Mouse (Mus musculus) cerebellum, adult 11 months (tissue): ENCODE results near the gene Rtp3.

Experiments
- DNase-seq: peaks from one replicate; pipeline ENCODE4 v3.0.0; 2022

Rtp3 gene

DNA sequence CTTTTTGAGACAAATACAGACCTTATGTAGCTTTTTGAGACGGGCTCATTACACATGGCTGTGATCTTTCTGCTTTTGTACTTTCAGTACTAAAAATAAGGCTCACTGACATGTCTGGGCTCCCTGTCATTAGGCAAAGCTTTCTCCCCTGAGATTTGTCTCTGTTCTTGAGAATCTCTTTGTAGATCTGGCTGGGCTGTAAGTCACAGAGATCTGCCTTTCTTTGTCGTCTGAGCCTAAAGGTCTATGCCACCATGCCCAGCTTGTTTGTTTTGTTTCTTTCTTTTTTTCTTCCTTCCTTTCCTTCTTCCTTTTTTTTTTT lies 24.5 kb downstream of the Rtp3 start:
- no peak for DNase-seq

- DNase-seq = no peak
These were observed 25.1 kb downstream of the Rtp3 start for GRCm38 (mm10) chr9:110965062-110965909.

- DNase-seq = no peak
These were observed 26.7 kb downstream of the Rtp3 start for GRCm38 (mm10) chr9:110963566-110964115.

DNA sequence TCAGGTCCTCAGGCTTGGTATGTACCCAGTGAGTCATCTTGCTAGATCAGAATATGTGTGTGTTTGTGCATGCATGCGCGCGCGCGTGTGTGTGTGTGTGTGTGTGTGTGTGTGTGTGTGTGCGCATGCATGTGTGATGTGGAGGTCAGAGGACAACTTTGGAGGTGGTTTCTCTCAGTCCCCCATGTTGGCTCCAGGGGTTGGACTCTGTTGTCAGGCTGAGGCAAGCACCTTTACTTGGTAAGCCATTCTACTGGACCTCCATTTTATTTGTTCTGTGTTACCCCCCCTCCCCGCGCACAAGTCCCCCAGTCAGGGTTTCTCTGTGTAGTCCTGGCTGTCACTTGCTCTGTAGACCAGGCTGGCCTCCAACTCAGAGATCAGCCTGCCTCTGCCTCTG lies 29.0 kb downstream of the Rtp3 start:
- DNase-seq = no peak

DNA sequence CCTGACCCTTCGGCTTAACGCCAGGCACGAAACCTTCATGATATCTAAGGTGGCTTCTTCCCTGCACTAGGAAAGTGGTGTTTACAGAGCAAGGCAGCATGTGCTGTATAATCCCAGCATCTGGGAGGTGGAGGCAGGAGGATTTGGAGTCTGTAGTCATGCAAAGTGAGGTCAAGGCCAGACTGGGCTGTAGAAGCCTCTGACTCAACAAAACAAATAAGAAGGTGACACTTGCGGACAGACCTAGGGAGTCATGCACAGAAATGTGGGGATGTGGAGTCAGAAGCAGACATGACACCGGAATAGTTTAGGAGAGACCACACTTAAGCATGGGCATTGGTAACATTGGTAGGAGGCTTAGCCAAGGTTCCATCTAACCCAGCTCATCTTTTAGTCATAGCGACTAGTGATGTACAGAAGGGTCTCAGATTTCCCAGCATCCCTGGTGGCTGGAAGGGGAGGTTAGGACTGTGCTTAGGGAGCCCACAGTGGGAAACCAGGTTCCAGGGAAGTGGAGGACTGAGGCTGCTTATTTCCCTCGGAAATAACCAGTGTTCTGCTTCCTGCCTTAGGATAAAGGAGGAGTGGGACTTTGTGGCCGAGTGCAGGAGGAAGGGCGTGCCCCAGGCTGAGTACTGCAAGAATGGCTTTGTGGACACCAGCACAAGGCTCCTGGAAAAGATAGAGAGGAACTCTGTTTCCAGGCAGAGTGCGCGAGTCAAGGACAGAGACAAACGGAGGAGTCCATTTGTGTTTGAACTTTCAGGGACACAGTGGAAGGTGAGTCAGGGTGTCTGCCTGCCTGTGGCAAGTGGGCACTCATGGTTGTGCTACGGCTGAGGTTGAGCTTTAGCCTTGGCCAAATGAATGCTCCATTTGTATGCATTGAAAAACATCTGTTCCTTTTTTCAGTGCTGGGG lies 29.9 kb downstream of the Rtp3 start:
- DNase-seq = no peak

DNA sequence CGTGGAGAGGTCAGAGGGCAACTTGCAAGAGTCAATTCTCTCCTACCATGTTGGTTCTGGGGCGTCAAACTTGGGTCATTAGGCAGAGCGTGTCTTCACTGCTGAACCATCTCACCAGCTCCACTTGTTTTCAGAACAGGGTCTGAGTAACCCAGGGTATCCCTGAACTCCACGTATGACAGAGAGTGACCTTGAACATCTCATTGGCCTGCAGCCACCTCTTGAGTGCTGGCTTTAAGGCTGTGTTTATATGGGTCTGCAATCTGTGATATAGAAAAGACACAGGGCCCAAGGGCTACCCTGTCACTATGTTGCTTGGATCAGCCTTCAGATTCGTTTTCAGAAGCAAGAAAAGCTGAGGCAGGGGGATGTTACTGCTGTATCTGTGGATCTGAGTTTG lies 30.7 kb downstream of the Rtp3 start:
- no peak for DNase-seq

DNA sequence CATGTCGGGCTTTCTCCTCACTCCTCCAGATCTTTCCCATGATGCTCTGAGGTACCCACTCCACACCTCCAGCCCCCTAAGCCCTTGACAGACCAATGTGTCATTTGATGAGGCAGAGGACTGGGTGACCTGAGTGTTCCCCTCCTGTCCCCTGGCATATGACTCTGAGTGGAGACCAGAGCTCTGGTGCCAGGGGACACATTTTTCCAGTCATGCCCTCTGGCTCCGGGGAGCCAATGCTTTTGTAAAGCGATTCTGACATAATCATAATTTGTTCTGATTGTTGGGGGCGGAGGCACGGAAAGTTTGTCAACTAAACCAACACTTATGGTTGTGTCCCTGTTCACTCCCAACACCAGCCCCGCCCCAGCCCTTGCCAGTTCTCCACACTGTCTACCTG lies 34.4 kb downstream of the Rtp3 start:
- DNase-seq = no peak

GRCm38 (mm10) chr9:110954681-110955445 lies 35.5 kb downstream of the Rtp3 start:
- no peak for DNase-seq

GRCm38 (mm10) chr9:110953550-110954461 lies 36.6 kb downstream of the Rtp3 start:
- no peak for DNase-seq

GRCm38 (mm10) chr9:110952931-110953549 lies 37.3 kb downstream of the Rtp3 start:
- no peak for DNase-seq

DNA sequence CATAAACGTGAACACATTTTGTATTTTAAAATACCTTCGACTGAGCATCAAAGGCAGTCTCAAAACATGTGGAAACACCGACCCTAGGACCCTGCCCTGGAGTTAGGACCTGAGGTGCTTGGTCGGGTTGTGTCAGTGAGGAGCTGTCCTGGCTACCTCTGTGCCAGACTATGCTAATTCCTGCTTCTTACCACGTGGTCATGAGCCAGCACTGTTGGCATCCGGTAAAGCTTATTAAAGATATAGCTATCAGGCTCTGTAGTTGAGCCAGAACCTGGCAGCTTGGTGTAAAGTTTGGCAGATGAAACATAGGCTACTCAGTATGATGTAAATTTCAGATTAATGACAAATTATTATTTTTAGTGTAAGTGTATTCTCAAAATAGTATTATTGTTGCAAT lies 38.0 kb downstream of the Rtp3 start:
- DNase-seq = no peak

- no peak for DNase-seq
These were observed 38.5 kb downstream of the Rtp3 start for GRCm38 (mm10) chr9:110951866-110952265.

- DNase-seq = no peak
These were observed 39.0 kb downstream of the Rtp3 start, which contains the start of gene Lrrc2 for GRCm38 (mm10) chr9:110951397-110951796. Gene Lrrc2 (plus strand): TSS chr9:110951545.

- no peak for DNase-seq
These were observed 40.3 kb downstream of the Rtp3 start for GRCm38 (mm10) chr9:110950109-110950508.

- DNase-seq = no peak
These were observed 41.5 kb downstream of the Rtp3 start for GRCm38 (mm10) chr9:110948813-110949310.

DNA sequence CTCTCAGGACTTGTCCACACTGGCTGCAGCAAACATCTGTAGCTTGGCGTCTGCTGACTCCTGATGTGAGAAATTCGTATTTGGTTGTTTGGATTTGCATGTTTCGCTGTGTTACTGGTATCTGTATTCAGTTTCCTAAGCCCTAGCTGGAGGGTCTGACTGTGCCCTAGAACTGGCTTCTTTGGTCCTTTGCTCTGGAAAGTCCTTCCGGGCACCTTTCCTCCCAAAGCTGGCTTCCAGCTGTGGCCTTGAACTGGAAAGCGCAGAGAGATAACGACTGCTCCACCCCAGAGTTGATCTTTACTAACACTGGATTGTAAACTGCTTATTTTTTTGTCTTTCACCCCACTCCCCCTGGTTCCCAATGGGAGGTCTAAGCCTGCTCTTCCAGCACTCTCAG lies 42.5 kb downstream of the Rtp3 start:
- no peak for DNase-seq

DNA sequence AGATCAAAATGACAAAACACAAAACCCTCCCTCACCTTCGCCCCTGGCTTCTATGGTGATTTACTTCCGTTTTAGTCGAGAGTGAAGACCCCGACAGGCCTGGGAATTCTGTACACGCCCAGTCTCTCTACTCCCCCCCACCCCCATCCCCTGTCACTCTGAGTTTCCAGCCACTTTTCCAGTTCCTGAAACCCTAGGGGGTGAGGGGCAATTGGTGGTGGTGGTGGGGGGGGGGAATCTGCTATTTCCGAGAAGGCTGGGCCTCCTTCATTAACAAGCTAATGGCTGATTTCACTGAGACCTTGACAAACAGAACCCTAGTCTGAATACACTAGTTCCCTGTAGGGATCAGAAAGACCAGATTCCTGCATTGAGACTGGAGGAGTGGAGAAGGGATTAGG lies 43.1 kb downstream of the Rtp3 start:
- no peak for DNase-seq

DNA sequence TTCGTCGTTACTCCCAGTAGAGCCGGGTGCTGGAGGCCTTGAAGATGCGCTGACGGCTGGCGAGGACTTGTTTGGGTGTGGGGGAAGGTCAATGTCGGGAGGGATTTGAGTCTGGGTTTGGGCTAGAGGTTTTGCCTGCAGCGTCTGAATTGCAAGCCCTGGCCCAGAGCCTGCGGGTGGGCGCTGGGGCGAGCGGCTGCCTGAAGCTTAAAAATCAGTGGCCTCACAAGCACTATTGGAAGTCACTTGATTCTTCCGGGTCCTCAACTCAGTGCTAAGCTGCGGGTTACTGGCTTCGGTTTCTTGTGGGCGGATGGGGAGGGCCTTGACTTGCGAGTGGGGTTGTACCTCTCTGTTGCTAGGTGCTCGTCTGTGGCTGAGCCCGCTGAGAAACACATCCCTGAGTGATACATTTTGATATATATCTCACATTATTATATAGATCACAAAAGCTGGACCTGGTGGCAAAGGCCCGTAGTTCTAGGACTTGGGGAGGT lies 43.8 kb downstream of the Rtp3 start:
- no peak for DNase-seq

DNA sequence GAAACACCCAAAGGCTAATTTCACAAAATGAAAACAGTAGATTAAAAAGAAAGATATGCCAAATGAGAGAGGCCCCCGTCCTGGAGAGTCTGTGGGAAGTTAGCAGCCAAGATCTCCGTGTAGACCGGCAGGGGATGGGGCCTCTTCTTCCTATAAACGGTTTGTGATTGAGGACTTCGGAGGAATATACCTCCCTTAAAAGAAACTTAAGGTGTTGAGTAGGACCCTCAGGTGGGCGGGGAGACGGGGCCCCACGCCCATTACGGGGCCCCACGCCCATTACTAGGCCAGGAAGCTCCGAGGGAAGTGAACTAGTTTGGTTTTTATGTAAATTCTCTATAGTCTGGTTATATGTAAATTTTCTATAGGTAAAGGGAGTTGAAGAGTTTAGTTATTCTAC lies 44.5 kb downstream of the Rtp3 start, which contains the start of gene Tdgf1:
Gene Tdgf1, minus strand, starts transcription at position 233 of the 400 bp plus-strand sequence.
- no peak for DNase-seq

GRCm38 (mm10) chr9:110945343-110945742 lies 45.0 kb downstream of the Rtp3 start:
- DNase-seq = no peak

DNA sequence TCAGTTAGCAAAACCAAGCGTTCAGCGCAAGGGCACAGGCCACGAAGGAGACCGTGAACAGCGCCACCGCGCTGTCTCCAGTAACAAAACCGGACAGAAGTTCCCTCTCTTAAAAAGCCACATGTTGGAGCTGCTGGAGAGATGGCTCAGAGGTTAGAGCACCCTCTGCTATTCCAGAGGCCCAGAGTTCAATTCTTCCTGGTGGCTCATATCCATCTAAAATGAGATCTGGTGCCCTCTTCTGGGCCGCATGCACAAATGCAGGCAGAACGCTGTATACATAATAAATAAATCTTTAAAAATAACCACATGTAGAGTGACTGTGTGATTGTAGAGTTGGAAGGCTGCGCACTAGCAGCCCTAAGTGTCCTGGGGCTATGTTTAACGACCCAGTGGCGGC lies 46.1 kb downstream of the Rtp3 start:
- no peak for DNase-seq
